7 mouse cellular contexts compared by ENCODE assay signal in the genomic region with DNA sequence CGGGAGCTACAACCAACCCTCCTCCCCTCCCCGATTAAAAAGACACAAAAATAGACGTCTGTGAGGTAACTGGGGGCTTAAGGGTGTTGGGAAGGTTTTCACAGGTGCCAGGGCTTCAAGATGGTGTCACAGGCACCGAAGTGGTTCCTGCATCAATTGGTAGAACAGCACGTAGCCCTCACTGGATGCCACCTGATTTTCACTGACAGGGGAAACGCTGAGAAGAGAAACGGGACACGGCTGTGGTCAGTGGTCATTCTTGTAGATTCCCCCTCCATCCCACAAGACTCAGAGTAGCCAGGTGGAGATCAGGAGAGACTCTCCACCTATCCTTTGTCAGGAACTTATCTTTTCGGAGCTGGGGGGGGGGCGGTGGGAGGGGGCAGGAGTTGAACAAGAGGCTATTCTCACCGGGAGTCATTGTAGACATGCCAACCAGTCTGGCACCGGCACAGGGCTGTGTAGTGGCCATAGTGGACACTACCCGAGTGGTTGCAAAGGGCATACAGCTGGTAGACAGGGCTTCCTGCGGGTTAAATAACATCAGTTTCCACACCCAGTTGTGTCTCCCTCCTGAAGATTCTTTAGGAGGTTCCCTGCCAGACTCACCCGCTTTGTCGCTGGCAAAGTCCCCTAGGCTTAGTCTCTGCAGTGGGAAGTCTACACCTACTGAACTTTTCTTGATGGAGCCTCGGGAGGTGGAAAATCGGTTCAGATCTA. TPM values are rescaled to one million over a fixed set of nuclear protein-coding genes. Genes with fewer than 3 reads are reported as not detected.
A peak's percentile ranks its signal among the peaks of the same experiment; 100 is the strongest.
DNase-seq lines count a peak whose midpoint lies in the region; ATAC-seq and TF ChIP-seq lines count a peak whose summit lies in the region.

No protein-coding gene starts in this region.

- H3K9me3 ChIP-seq in kidney, embryonic 14.5 days (ENCODE audit: control insufficient read depth, low read length): no peaks in the 10 kb centered on the region
- H3K9me3 ChIP-seq in G1E (replicated peaks): no peaks in the 10 kb centered on the region
- no peaks in the 10 kb centered on the region for H3K9me3 ChIP-seq in limb, embryonic 15.5 days

- H3K27ac ChIP-seq in kidney, embryonic 14.5 days (ENCODE audit: low read depth, low read length): peak overlapping the region; percentile 87; the same call in 1 of the 2 replicates
- H3K27ac ChIP-seq in limb, embryonic 15.5 days: peak overlapping the region; percentile 91; the same call in 1 of the 2 replicates

- 82% methylated on average over 18 of the region's 18 CpGs for WGBS in kidney, embryonic 14.5 days
- WGBS in limb, embryonic 15.5 days: 78% methylated on average over 18 of the region's 18 CpGs

- peak overlapping the region; percentile 57; the same call in 1 of the 2 replicates for H3K4me3 ChIP-seq in kidney, embryonic 14.5 days (ENCODE audit: low read length)
- H3K4me3 ChIP-seq in G1E (ENCODE audit: low read depth, low read length): peak overlapping the region; percentile 76; the same call in 1 of the 2 replicates
- H3K4me3 ChIP-seq in limb, embryonic 15.5 days: no peak overlapping the region

- peaks cover 18% of the 10 kb centered on the region; the same call in 1 of the 2 replicates for H3K4me1 ChIP-seq in kidney, embryonic 14.5 days (ENCODE audit: control insufficient read depth, insufficient read depth, low read length)
- peaks cover 79% of the 10 kb centered on the region for H3K4me1 ChIP-seq in G1E (ENCODE audit: insufficient read depth, low read depth, low read length)
- H3K4me1 ChIP-seq in limb, embryonic 15.5 days: peaks cover 45% of the 10 kb centered on the region

- H3K4me2 ChIP-seq in kidney, embryonic 14.5 days (replicated peaks; ENCODE audit: low read depth, low read length): peak overlapping the region; percentile 46; the same call in 1 of the 2 replicates
- peak overlapping the region; percentile 77 for H3K4me2 ChIP-seq in limb, embryonic 15.5 days

- DNase-seq in kidney, adult 18-20 months: no peak
- no peak for DNase-seq in G1E (ENCODE audit: low spot score)
- DNase-seq in cerebellum, postnatal 10 days: peak; percentile 25 to 32
- no peak for DNase-seq in right cerebral cortex, postnatal 25 days
- no peak for DNase-seq in thymus, postnatal 0 days (ENCODE audit: low spot score)

- H3K9ac ChIP-seq in kidney, embryonic 14.5 days (ENCODE audit: low read depth, low read length): peak overlapping the region; percentile 51; the same call in 1 of the 2 replicates
- no peak overlapping the region for H3K9ac ChIP-seq in limb, embryonic 15.5 days

- ATAC-seq in kidney, embryonic 14.5 days (ENCODE audit: low FRiP score, low TSS enrichment): no peak
- ATAC-seq in G1E (ENCODE audit: extremely low read depth, insufficient number of reproducible peaks, low FRiP score, poor library complexity, severe bottlenecking): no peak
- no peak for ATAC-seq in limb, embryonic 15.5 days (ENCODE audit: insufficient number of reproducible peaks, low FRiP score, low TSS enrichment, low read depth)

- TF ChIP-seq CTCF in G1E (IDR thresholded peaks at IDR 0.05; ENCODE audit: low read depth, low read length): no peak

- H3K27me3 ChIP-seq in kidney, embryonic 14.5 days (ENCODE audit: control insufficient read depth, insufficient read depth, low read length): no peaks in the 10 kb centered on the region
- no peaks in the 10 kb centered on the region for H3K27me3 ChIP-seq in G1E (ENCODE audit: insufficient read depth, low read length)
- no peaks in the 10 kb centered on the region for H3K27me3 ChIP-seq in limb, embryonic 15.5 days

- H3K36me3 ChIP-seq in kidney, embryonic 14.5 days (ENCODE audit: control insufficient read depth, insufficient read depth, low read length): peaks cover 51% of the 10 kb centered on the region
- H3K36me3 ChIP-seq in G1E (replicated peaks): peaks cover 75% of the 10 kb centered on the region
- peaks cover 62% of the 10 kb centered on the region for H3K36me3 ChIP-seq in limb, embryonic 15.5 days

RNA-seq across cellular contexts. Expression of a gene that starts 1.3 kb away (rescaled TPM):
- polyA plus RNA-seq in kidney, embryonic 14.5 days (2014; fragmentation: Nextera tagmentation; extraction: Ambion mirVana): 43.7 and 58.1 TPM in 2 replicates
- 45.7 and 168 TPM in 2 replicates for total RNA-seq in G1E (2014; fragmentation: Nextera tagmentation)
- 27.0 and 36.7 TPM in 2 replicates for total RNA-seq in G1E (2017)
- 38.5 and 53.0 TPM in 2 replicates for polyA plus RNA-seq in G1E (2012)
- 44.7 and 49.5 TPM in 2 replicates for polyA plus RNA-seq in limb, embryonic 15.5 days (2015; fragmentation: Nextera tagmentation; extraction: Ambion mirVana)
- 34.2 and 34.3 TPM in 2 replicates for polyA plus RNA-seq in thymus, postnatal 0 days (2015; fragmentation: Nextera tagmentation; extraction: Ambion mirVana)

RNA-seq across cellular contexts. Expression of a gene that starts 5.5 kb away (rescaled TPM):
- polyA plus RNA-seq in kidney, embryonic 14.5 days (2014; fragmentation: Nextera tagmentation; extraction: Ambion mirVana): 74.4 and 87.9 TPM in 2 replicates
- 40.1 and 64.5 TPM in 2 replicates for total RNA-seq in G1E (2014; fragmentation: Nextera tagmentation)
- 11.8 and 12.8 TPM in 2 replicates for total RNA-seq in G1E (2017)
- 44.1 and 53.3 TPM in 2 replicates for polyA plus RNA-seq in G1E (2012)
- 81.5 and 83.1 TPM in 2 replicates for polyA plus RNA-seq in limb, embryonic 15.5 days (2015; fragmentation: Nextera tagmentation; extraction: Ambion mirVana)
- polyA plus RNA-seq in thymus, postnatal 0 days (2015; fragmentation: Nextera tagmentation; extraction: Ambion mirVana): 39.5 and 42.7 TPM in 2 replicates

RNA-seq across cellular contexts. Expression of a gene that starts 12.1 kb away (rescaled TPM):
- 69.9 and 79.2 TPM in 2 replicates for polyA plus RNA-seq in kidney, embryonic 14.5 days (2014; fragmentation: Nextera tagmentation; extraction: Ambion mirVana)
- total RNA-seq in G1E (2014; fragmentation: Nextera tagmentation) (27.3 and 30.8 TPM in 2 replicates), G1E (2017) (16.9 and 21.5 TPM in 2 replicates)
- 44.8 and 50.0 TPM in 2 replicates for polyA plus RNA-seq in G1E (2012)
- polyA plus RNA-seq in limb, embryonic 15.5 days (2015; fragmentation: Nextera tagmentation; extraction: Ambion mirVana): 63.2 and 69.1 TPM in 2 replicates
- polyA plus RNA-seq in thymus, postnatal 0 days (2015; fragmentation: Nextera tagmentation; extraction: Ambion mirVana): 43.9 and 50.6 TPM in 2 replicates

RNA-seq across cellular contexts. Expression of a gene that starts 12.6 kb away (rescaled TPM):
- 114 and 123 TPM in 2 replicates for polyA plus RNA-seq in kidney, embryonic 14.5 days (2014; fragmentation: Nextera tagmentation; extraction: Ambion mirVana)
- total RNA-seq in G1E (2014; fragmentation: Nextera tagmentation): 33.4 and 34.3 TPM in 2 replicates
- 96.2 and 111 TPM in 2 replicates for total RNA-seq in G1E (2017)
- polyA plus RNA-seq in G1E (2012): 38.5 and 47.9 TPM in 2 replicates
- polyA plus RNA-seq in limb, embryonic 15.5 days (2015; fragmentation: Nextera tagmentation; extraction: Ambion mirVana): 113 and 116 TPM in 2 replicates
- polyA plus RNA-seq in thymus, postnatal 0 days (2015; fragmentation: Nextera tagmentation; extraction: Ambion mirVana): 109 and 111 TPM in 2 replicates

RNA-seq across cellular contexts. Expression of a gene that starts 31.1 kb away (rescaled TPM):
- polyA plus RNA-seq in kidney, embryonic 14.5 days (2014; fragmentation: Nextera tagmentation; extraction: Ambion mirVana): 229 and 293 TPM in 2 replicates
- total RNA-seq in G1E (2014; fragmentation: Nextera tagmentation): 209 and 219 TPM in 2 replicates
- 275 and 300 TPM in 2 replicates for total RNA-seq in G1E (2017)
- polyA plus RNA-seq in G1E (2012): 47.9 and 101 TPM in 2 replicates
- polyA plus RNA-seq in limb, embryonic 15.5 days (2015; fragmentation: Nextera tagmentation; extraction: Ambion mirVana): 217 and 252 TPM in 2 replicates
- 215 and 218 TPM in 2 replicates for polyA plus RNA-seq in thymus, postnatal 0 days (2015; fragmentation: Nextera tagmentation; extraction: Ambion mirVana)

Comparison
In these comparisons a context has a peak if more than half of its experiments do, and no peak if none do; other contexts are left out.
1. DNase-seq: peak in cerebellum, postnatal 10 days (2 of 2); none in kidney, adult 18-20 months (single experiment), G1E (single experiment), right cerebral cortex, postnatal 25 days (single experiment) and thymus, postnatal 0 days (single experiment).